Mouse (Mus musculus) layer of hippocampus, postnatal 10 days (tissue): ENCODE results near the gene Aldh1b1. TPM values are rescaled to one million over a fixed set of nuclear protein-coding genes. Genes with fewer than 3 reads are reported as not detected.

Source experiments
- DNase-seq, 2 experiments: peaks; one replicate each; pipeline ENCODE4 v3.0.0; 2021; ENCODE audit warnings: low spot score in 2 of 2
- long read RNA-seq: library from polyadenylated mRNA; stranded (forward); transcript quantifications from one replicate; pipeline ENCODE4 v2.0.0, GENCODE M21; 2023
- total RNA-seq, 2 experiments: library from RNA; stranded (reverse); gene quantifications; 2 replicates each; pipeline ENCODE4 v1.2.3; 2021

Gene Aldh1b1
- 10 to 100 TPM; 21.1 to 22.6 TPM for total RNA-seq
- long read RNA-seq, transcript Aldh1b1-201 (2 exons, 2,298 nt): major isoform, 33 of 38 reads
- long read RNA-seq, partial matches to known transcripts: 0 of 38 reads
- long read RNA-seq, other reads (novel, unspliced or antisense): 5 of 38 reads

DNA sequence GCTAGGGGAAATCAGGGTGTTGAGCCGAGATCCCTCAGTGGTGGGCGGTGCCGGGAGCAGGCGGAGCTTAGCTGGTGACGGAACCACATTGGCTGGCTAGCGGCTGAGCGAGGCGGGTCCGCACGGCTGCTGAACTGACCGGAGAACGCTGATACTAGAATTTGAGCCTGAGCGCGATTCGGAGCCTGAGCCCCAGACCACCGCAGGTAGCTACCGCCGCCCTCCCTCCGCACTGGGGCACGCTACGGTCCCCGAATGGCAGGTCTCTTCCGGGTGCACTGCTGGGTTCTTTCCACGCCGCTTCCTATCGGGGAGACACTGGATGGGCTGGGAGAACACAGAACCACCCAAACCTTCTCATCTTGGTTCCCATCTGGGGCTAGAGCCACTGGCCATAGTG is at the start of gene Aldh1b1:
Aldh1b1 (plus strand) TSS at position 59 of the 400 bp plus-strand sequence.
- peak; percentile 71 to 80 for DNase-seq

DNA sequence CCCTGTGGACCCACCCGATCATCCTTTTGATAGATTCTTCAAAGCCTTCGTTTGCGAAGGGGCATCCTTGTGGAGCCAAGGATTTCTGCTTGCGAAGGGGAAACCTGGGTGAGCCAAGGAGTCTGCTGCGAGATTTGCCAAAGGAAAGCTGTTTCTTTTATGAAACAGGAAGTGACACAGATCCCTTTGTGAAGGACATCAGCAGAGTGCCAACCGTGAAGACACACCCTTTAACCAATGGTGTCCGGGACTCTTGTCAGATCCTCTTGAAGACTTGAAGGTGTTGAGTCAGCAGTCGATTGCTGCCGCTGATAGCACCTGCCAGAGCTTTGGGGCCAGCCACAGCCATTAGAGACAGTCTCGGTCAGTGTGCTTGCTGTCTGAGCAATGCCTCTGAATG is 49.4 kb upstream of the Aldh1b1 start:
- DNase-seq: no peak

DNA sequence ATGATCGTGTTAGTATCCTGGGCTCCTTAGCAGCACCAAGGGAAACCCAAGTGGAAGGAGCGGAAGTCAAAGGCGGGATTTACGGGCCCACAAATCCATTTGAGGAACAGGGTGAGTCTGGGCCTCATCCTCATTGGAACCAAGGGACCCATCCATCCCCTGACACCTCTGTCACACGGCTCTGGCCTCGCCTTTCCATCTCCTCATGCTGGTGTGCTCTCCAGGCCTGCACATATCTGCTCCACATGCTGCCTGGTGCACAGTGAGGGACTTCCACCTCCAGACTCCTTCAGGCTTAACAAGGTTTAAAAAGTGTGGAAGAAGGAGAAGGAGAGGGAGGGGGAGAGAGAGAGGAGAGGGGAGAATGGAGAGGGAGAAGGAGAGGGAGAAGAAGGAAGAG is 48.3 kb upstream of the Aldh1b1 start:
- no peak for DNase-seq

DNA sequence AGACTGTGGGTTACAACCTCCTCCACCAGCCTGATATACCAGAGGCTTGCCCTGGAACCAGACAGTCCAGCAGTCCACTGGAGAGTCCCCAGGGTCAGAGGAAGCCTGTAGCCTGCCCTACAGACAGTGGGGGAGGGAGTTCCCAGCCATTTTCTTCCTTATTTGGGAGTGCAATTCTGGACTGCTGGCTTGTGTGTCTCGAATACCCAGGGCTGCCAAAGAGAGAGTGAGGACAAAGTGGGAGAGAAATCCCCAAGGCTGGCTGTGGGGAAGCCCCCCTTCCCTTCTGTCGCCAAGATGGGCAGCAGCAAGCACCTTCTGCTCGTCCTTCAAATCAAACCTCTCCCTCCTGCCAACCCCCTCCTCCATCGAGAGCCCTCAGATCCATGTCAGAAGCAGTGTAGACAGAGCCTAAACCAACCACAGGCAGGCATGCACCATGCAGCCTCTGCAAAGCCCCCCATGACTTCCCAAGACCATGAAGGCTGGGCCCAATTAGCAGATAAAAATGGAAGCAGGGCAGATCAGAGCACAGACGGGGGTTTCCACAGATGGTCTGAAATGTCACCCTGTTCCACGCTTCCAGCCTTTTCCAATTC is 45.5 kb upstream of the Aldh1b1 start:
- DNase-seq: no peak

DNA sequence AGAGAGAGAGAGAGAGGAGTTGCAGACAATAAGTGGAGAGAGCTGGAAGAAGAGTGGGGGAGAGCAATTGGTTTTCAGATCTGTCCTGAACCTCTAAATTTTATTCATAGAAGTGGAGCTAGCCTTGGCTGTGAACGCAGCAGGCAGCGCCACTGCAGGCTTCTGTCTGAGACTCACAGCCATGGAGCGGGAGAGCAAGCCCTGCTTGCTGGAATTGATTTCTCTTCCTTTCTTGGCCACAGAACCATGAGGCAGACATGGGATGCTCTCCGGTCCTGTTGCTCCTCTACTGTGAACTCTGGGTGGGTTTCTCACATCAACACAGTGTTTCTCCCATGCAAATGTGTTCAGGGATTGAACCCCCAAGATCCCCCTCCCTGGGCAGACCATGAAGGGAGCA is 44.7 kb upstream of the Aldh1b1 start:
- DNase-seq: peak in 1 of 2 experiments; percentile 48

DNA sequence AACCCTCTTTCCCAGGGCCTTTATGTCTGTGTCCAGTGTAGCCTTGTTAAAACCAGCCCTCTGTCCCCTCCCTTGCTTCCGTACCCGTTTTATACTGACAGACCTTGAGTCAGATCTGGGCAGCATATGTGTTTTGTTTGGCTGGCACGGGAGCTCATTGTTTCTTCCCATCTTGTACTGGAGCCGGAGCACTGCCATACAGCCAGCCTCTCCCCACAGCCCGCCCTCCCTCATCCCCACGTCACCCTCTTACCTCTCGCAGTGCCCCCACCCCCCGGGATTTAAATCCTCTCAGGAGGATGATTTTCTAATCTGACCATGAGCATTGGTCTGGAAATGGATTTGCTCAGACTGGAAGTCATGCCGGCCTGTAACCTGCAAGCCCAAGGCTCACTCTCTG is 43.7 kb upstream of the Aldh1b1 start:
- no peak for DNase-seq

DNA sequence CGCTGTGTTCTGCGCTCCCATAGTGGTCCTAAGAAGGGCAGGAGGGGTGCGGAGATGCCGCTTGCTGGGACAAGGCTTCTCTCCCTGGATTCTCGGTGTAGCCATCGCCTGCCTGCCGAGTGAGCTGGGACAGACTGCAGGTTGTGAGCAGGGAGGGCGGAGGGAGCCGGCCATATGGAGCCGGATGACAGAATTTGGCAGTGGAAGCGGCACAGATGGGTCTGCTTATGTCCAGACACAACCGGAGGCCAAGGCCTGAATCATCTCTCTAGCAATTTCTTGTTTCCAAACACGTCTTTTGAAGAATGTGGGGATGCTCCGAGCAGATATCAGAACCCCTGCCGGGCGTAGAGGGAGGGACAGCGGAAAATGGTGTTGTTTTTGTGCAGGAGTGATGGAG is 42.9 kb upstream of the Aldh1b1 start:
- DNase-seq: peak; percentile 71 to 78

DNA sequence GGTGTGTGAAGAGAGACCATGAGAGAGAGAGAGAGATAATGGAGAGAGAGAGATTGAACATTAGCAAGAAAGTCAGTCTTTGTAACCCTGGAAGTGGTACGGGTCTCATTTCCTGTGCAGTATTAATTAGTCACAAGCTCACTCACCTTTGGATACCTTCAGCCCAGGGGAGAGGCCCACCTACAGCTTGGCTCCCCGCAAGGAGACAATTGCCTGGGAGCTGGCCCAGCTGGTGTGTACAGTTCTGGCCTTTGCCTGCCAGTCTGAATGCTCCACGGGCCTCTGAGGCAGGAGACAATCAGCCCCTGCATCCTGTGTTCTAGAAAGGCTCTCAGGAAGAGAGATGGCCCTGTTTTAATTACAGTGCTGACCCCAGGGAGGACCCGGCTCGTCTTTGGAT is 40.9 kb upstream of the Aldh1b1 start:
- no peak for DNase-seq

DNA sequence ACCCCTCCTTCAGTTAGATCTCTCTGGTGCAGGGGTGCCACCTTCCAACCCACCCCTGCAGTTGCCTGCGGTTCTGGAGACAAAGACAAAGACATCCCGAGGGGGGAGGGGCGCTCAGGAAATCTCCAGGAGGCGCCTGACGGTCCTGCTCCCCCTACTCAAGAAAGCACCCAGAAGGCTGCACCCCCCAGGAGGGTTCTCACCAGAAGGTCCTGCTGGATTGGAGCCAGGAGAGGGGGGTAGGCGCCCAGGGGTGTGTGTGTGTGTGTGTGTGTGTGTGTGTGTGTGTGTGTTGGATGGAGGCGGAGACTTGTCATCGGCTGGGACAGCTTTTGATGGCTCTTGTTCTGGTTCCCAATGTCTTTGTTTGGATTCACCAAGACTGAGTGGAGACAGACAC is 39.4 kb upstream of the Aldh1b1 start:
- no peak for DNase-seq

DNA sequence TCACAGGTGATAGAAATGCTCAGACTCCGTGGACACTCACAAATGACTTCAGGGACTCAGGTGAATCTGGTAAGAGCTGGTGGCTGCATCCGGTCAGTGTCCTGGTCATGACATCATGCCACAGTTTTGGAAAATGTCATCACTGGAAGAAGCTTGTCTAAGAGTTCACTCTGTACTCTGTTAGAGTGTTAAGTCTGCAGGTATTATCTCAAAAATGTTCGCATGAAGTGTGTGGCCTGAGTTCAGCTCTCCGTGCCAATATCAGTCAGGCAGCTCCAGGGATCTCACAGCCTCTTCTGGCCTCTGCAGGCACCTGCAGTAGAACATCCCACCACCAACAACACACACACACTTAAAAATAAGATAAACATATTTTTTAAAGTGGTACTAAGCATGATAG is 36.2 kb upstream of the Aldh1b1 start:
- DNase-seq: no peak

DNA sequence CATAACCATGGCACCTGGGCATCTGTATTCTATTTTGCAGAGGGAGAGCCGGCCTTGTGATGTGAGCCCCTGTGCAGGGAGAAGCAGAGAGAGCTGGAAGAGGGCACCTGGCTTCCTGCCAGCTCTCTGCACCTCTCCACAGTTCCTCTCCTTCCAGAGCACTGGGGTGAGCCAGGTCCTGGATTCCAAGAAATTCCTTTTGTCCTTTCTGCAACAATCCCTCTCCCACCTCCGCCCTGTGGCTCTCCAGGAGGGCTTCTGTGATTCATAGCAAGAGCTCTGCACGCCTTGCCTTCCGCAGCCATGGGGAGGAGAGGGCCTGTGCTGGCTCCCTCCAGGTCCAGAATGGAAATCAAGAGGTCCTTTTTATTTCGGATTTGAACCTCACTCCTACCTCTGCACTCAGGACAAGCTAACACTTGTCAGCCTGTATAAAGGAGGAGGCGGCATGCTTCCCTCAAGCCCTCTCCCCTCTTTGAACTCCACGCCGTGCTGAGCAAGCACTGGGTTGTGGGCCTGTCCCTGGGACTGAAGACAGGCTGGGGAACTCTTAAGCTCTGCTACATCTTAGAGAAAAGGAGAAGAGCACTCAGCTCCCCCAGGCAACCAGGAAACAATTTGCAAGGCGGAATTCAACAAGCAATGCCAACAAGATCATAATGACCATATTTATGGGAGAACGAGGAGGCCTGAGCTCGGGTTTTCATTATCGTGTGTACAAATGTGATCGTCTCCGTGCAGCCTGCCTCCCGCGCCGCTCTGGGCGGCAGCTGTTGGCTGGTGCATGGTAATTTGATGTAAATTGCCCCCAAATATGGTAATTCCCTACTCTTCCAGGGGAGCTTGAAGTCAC is 35.3 kb upstream of the Aldh1b1 start:
- DNase-seq: no peak

DNA sequence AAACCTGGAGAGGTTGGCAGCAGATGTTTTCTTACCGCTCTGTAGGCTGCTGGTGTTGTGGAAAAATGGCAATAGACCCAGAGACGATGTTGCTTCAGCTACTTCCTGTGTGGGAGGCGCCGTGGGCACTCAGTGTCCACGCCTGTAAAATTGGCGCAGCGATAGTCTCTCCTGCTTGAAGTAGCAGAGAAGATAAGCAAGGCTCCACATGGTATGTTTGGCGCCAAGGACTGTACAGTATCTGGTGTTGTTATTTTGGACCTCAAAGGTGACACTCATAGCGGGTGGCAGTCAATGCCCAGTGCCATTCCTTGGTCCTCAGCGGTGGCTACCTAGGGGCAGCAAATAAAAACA is 34.7 kb upstream of the Aldh1b1 start:
- DNase-seq: no peak

DNA sequence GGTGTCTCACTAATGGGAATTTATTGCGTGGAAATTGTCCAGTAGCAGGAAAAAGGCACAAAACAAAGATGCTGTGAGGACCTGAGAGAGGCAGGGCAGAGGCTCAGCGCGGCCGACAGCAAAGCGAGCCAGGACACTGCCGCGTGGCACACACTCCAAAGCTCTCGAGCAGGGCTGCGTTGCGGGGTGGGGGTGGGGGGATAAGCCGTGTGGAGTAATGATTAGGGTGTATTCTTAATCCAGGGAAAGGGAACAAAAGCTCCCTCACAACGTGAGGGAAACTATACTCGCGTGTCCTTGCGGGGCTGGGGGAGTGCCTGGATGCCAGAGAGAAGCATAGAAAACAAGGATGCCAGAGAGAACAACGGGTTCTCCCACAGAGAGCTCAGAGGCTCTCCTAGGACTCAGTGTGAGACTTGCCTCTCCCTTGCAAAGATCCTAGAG is 33.7 kb upstream of the Aldh1b1 start:
- DNase-seq: no peak

DNA sequence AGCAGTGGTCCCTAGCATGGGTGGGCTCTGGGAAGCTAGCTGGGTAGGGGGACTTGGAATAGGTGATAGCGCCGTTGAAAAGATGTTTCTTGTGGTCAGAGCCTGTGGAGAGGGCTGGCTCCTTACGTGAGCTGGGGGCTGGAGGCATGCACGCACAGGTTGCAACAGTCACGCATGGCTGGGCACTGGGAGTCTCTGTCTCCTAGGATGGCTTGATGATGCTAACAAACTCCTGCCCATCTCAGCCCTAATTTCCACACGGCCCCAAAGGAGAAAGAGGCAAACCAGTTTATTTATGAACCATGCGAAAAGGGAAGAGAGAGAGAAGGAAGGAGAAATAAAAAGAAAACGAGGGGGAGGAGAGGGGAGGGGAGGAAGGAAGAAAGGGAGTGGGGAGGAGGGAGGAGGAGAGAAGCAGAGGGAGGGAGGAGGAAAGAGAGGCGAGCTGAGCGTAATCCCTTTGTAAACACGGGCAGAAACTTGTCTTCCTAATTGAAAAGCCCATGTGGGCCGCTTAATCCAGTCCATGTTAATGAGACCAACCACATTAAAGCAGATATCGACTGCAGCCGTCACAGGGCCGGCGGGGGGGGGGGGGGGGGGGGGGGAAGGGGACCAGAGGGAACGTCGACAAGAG is 33.1 kb upstream of the Aldh1b1 start:
- DNase-seq: no peak

DNA sequence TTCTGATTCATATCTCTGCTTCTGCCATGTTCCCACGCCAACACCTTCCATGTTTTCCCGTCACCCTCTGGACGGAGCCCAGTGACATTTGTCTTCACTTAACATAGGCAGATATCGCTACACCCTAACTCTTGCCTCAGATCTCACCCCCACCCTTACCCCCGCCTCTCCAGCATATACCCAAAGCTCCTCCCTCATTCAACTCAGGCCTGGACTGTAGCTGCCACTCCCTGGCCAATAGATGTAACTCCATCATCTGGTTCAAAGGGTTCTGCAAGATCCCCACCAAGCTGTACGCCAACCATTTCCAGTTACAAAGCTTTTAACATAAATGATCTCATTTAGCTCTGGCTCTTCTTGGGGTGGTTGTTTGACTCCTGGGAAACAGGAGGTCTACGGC is 32.0 kb upstream of the Aldh1b1 start:
- no peak for DNase-seq

DNA sequence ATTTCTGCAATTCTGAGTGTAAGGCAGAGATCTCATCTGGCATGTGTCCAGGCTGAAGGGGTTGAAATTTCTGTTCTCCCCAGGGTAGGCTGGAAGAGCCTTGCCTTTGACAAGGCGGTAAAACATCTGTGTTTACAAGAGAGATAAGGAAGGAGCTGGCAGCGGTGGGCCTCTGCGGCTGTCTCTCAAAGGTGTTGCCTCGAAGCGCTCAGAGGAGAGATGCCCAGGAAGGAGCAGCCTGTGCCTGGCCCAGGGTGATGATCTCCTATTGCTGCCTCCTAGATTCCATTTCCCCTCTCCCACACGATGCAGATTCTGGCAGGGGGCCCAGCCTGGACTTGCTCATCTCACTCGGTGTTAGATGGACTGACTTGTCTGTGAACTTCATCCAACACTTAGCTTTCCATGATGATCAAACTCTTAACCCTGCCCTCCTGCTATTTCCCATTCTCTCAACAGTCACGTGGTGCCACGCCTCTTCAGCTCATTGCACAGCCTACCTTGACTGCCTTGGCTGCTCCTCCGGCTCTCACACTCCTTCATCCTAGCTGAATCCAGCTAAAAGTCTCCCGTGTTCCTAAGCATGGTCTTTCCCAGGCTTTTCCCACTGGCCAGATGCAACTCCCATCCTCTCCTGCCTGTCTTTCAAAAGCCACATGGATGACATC is 30.8 kb upstream of the Aldh1b1 start:
- no peak for DNase-seq

DNA sequence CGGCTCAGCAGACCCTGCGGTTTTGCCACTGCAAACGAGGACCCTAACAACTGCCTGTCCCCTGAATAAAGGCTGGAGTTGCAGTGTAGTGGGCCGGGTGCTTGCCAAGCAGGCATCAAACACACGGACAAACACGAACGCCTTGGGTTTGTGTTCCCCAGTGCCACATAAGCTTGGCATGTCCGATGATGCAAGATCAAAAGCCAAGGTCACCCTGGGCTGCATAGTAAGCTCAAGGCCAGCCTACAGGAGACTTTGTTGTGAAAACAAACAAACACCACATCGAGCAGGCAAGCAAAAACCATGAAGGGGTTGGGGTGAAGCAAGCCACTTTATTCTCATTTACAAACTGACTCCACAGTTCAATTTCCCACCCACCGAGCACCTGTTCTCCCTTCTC is 29.7 kb upstream of the Aldh1b1 start:
- DNase-seq: no peak

DNA sequence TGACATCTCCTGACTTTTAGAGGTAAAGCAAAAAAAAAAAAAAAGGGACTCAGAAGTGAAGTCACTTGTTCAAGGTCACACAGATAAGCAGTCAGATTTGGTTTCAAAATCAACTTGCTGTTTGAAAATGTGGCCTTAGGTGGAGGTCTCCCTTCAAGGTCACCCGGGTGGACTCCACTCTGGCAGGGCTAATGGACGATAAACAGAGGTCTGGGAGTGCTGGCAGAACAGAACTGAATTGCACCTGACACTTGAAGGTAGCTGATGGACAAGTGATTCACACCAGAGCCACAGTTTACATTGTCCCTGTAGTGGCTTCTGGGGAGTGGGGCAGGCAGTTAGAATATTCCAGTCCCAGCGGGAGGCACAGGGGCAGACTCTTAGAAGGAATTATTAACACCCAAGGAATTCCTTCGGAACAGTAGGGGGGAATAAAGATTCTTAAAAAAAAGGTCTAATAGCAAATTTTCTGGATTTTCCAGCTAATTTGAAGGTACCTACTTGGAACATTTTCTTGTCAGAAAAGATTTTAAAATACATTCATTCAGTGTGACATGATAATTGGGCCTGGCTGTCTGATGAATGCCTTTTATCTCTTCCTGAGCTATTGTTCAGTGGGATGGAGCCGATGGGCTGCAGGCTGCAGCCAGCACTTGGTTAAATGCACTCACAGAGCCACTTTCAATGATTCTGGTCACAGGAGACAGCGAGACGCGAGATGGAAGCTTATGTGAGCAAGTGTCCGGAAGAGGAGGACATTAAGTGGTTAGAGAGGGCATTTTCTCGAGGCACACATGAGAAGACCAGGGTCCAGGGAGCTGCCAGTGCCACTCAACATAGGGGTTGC is 28.8 kb upstream of the Aldh1b1 start:
- DNase-seq: no peak

DNA sequence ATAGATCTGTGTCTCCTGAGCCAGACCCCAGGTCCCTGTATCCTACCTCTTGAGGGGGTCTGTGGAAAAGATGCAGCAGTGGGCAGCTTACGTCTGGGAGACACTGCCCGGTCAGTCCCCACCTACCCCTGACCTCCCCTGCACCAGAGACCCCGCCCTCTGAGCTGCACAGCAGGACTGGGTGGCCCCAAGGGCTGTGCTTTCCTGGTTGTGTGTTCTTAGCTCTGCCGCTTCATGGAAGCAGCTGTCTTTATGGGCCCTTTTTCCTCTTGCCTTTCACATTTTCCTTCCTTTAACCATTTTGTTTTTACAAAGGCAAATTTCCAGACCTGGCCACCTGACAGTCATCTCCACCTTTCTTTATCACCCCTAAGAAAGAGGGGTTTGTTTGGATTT is 28.2 kb upstream of the Aldh1b1 start:
- no peak for DNase-seq

DNA sequence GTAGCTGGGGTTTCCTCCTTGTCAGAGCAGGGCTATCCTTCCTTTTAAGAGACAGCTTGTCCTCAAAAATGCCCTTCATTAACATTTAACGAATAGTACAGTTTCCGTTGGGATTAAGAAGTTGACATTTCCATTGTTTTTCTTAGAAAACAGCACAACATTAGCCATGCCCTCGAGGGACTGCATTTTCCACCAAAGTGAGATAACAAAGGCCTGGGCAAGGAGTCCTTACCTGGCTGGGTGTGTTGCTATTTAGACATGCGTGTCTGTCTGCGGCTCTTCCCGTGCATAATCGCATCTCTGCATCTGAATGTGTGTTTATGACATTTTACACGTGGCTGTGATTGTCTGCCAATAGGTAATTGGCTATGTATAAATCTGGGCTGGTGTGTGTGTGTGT is 27.6 kb upstream of the Aldh1b1 start:
- no peak for DNase-seq

DNA sequence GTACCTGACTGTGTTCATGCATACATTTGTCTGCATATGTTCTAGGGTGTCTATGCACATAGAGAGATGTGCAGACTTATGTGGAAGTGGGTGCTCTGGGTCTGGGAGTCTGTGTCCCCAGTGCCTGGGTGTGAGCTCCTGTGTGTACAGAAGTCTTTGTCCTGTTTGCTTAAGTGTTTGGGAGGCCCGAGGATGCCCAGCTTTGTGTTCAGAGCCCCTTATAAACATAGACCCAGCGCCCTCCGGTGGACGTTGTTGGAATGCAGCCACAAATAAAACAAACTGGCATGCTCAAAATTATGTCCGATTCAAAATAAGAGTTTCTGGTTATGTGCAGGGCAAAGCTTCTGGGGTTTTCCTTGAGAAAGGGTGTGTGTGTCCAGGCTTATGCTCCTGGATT is 27.2 kb upstream of the Aldh1b1 start:
- DNase-seq: peak; percentile 56 to 72
